Comparison of ENCODE assay signal across 7 mouse cellular contexts in genomic region chr5:74067831-74068713, GRCm38 (mm10). TPM values are rescaled to one million over a fixed set of nuclear protein-coding genes. Genes with fewer than 3 reads are reported as not detected.
A peak's percentile ranks its signal among the peaks of the same experiment; 100 is the strongest.
DNase-seq lines count a peak whose midpoint lies in the region; ATAC-seq and TF ChIP-seq lines count a peak whose summit lies in the region.

Usp46 (minus strand) TSS chr5:74068431.

- H3K4me3 ChIP-seq in intestine, postnatal 0 days (ENCODE audit: low read depth, low read length): peak within 1 kb of the TSS; percentile 85
- peak within 1 kb of the TSS; percentile 89 for H3K4me3 ChIP-seq in limb, embryonic 13.5 days
- H3K4me3 ChIP-seq in midbrain, embryonic 14.5 days (replicated peaks; ENCODE audit: low read depth, low read length): peak within 1 kb of the TSS; percentile 80

- no peaks in the 10 kb centered on the region for H3K36me3 ChIP-seq in intestine, postnatal 0 days (ENCODE audit: control insufficient read depth, insufficient read depth)
- H3K36me3 ChIP-seq in limb, embryonic 13.5 days: no peaks in the 10 kb centered on the region
- H3K36me3 ChIP-seq in midbrain, embryonic 14.5 days (ENCODE audit: control insufficient read depth, insufficient read depth, low read length): no peaks in the 10 kb centered on the region

- peak; percentile 95 for DNase-seq in adrenal gland, postnatal 14 days
- peak; percentile 88 for DNase-seq in embryo, embryonic 9.5 days (ENCODE audit: extremely low spot score)
- peak; percentile 87 for DNase-seq in midbrain, embryonic 14.5 days
- peak; percentile 76 for DNase-seq in spleen, adult 12 weeks (ENCODE audit: low spot score)

- H3K9me3 ChIP-seq in intestine, postnatal 0 days (ENCODE audit: control insufficient read depth): no peaks in the 10 kb centered on the region
- H3K9me3 ChIP-seq in limb, embryonic 13.5 days: no peaks in the 10 kb centered on the region
- H3K9me3 ChIP-seq in midbrain, embryonic 14.5 days (ENCODE audit: control insufficient read depth, low read length): no peaks in the 10 kb centered on the region

- ATAC-seq in granulocyte monocyte progenitor cell, adult 5-6 weeks (replicated peaks; ENCODE audit: poor library complexity, severe bottlenecking): peak; percentile 70
- ATAC-seq in intestine, postnatal 0 days: peak; percentile 92
- peak; percentile 89 for ATAC-seq in limb, embryonic 13.5 days (ENCODE audit: low FRiP score, low read depth)
- ATAC-seq in midbrain, embryonic 14.5 days (ENCODE audit: low FRiP score, low TSS enrichment): peak; percentile 90

- no peak for TF ChIP-seq CTCF in intestine, postnatal 0 days (IDR thresholded peaks at IDR 0.05; ENCODE audit: low read depth)

- under 1% methylated on average over 73 of the region's 89 CpGs for WGBS in intestine, postnatal 0 days
- under 1% methylated on average over 81 of the region's 89 CpGs for WGBS in limb, embryonic 13.5 days
- WGBS in midbrain, embryonic 14.5 days: under 1% methylated on average over 80 of the region's 89 CpGs

- H3K9ac ChIP-seq in intestine, postnatal 0 days (ENCODE audit: low read depth, low read length): peak within 1 kb of the TSS; percentile 88
- peak within 1 kb of the TSS; percentile 93 for H3K9ac ChIP-seq in limb, embryonic 13.5 days
- H3K9ac ChIP-seq in midbrain, embryonic 14.5 days (replicated peaks; ENCODE audit: low read length): peak within 1 kb of the TSS; percentile 90

- peak within 1 kb of the TSS; percentile 96 for H3K27ac ChIP-seq in intestine, postnatal 0 days (ENCODE audit: low read depth, low read length)
- peak within 1 kb of the TSS; percentile 99 for H3K27ac ChIP-seq in limb, embryonic 13.5 days
- peak within 1 kb of the TSS; percentile 87 for H3K27ac ChIP-seq in midbrain, embryonic 14.5 days (replicated peaks; ENCODE audit: low read depth, low read length)

- no peaks in the 10 kb centered on the region for H3K27me3 ChIP-seq in intestine, postnatal 0 days (replicated peaks; ENCODE audit: control insufficient read depth, insufficient read depth, low read length)
- H3K27me3 ChIP-seq in limb, embryonic 13.5 days: no peaks in the 10 kb centered on the region
- no peaks in the 10 kb centered on the region for H3K27me3 ChIP-seq in midbrain, embryonic 14.5 days (ENCODE audit: control insufficient read depth, insufficient read depth, low read length)

- H3K4me1 ChIP-seq in intestine, postnatal 0 days (replicated peaks; ENCODE audit: control insufficient read depth, insufficient read depth, low read length): peaks cover 15% of the 10 kb centered on the region
- H3K4me1 ChIP-seq in limb, embryonic 13.5 days: peaks cover 53% of the 10 kb centered on the region
- peaks cover 23% of the 10 kb centered on the region for H3K4me1 ChIP-seq in midbrain, embryonic 14.5 days (ENCODE audit: control insufficient read depth, insufficient read depth, low read length)

- peak within 1 kb of the TSS; percentile 98 for H3K4me2 ChIP-seq in intestine, postnatal 0 days (replicated peaks; ENCODE audit: low read depth)
- peak within 1 kb of the TSS; percentile 84 for H3K4me2 ChIP-seq in limb, embryonic 13.5 days (replicated peaks)
- peak within 1 kb of the TSS; percentile 90 for H3K4me2 ChIP-seq in midbrain, embryonic 14.5 days (ENCODE audit: low read length)

RNA-seq across cellular contexts. Expression of gene Usp46, which starts in this region (rescaled TPM):
- 29.8 and 32.3 TPM in 2 replicates for total RNA-seq in adrenal gland, postnatal 14 days (2021)
- total RNA-seq in granulocyte monocyte progenitor cell, adult 5-6 weeks (2014; fragmentation: Nextera tagmentation): 8.4 and 11.9 TPM in 2 replicates
- 10.9 and 26.9 TPM in 2 replicates for total RNA-seq in granulocyte monocyte progenitor cell, adult 5-6 weeks (2017)
- 6.3 and 6.6 TPM in 2 replicates for polyA plus RNA-seq in intestine, postnatal 0 days (2015; fragmentation: Nextera tagmentation; extraction: Ambion mirVana)
- polyA plus RNA-seq in limb, embryonic 13.5 days (2015; fragmentation: Nextera tagmentation; extraction: Ambion mirVana): 35.4 and 37.5 TPM in 2 replicates
- 39.5 and 49.4 TPM in 2 replicates for polyA plus RNA-seq in midbrain, embryonic 14.5 days (2014; fragmentation: Nextera tagmentation; extraction: Ambion mirVana)

Comparison
In these comparisons a context has a peak if more than half of its experiments do, and no peak if none do; other contexts are left out.
1. Peak in every context shown above with its lines: DNase-seq, ATAC-seq, H3K4me3 ChIP-seq and H3K27ac ChIP-seq.